In genomic region chr1:152779071-152779737, GRCm38 (mm10) we compare ENCODE assay signal across 8 mouse cellular contexts. TPM values are rescaled to one million over a fixed set of nuclear protein-coding genes. Genes with fewer than 3 reads are reported as not detected.
DNase-seq lines count a peak whose midpoint lies in the region; ATAC-seq lines count a peak whose summit lies in the region.

No protein-coding gene starts in this region.

- no peak overlapping the region for H3K4me3 ChIP-seq in limb, embryonic 13.5 days
- H3K4me3 ChIP-seq in midbrain, embryonic 15.5 days = no peak overlapping the region

- WGBS in limb, embryonic 13.5 days = 38% methylated on average over 10 of the region's 10 CpGs
- 35% methylated on average over 10 of the region's 10 CpGs for WGBS in midbrain, embryonic 15.5 days

- no peaks in the 10 kb centered on the region for H3K9me3 ChIP-seq in limb, embryonic 13.5 days
- H3K9me3 ChIP-seq in midbrain, embryonic 15.5 days = no peaks in the 10 kb centered on the region

- 0 out of 2 replicates have a peak, but pooled peaks have one; percentile 54 for ATAC-seq in limb, embryonic 13.5 days (ENCODE audit: low FRiP score, low read depth)
- ATAC-seq in midbrain, embryonic 15.5 days (replicated peaks) = 0 out of 2 replicates have a peak, but pooled peaks have one; percentile 42

- no peak overlapping the region for H3K27ac ChIP-seq in limb, embryonic 13.5 days
- no peak overlapping the region for H3K27ac ChIP-seq in midbrain, embryonic 15.5 days

- H3K4me1 ChIP-seq in limb, embryonic 13.5 days = no peaks in the 10 kb centered on the region
- no peaks in the 10 kb centered on the region for H3K4me1 ChIP-seq in midbrain, embryonic 15.5 days

- peaks cover 26% of the 10 kb centered on the region for H3K36me3 ChIP-seq in limb, embryonic 13.5 days
- H3K36me3 ChIP-seq in midbrain, embryonic 15.5 days (replicated peaks) = peaks cover 12% of the 10 kb centered on the region; the same call in 1 of the 2 replicates

- H3K4me2 ChIP-seq in limb, embryonic 13.5 days (replicated peaks) = no peak overlapping the region
- no peak overlapping the region for H3K4me2 ChIP-seq in midbrain, embryonic 15.5 days

- H3K27me3 ChIP-seq in limb, embryonic 13.5 days = no peaks in the 10 kb centered on the region
- H3K27me3 ChIP-seq in midbrain, embryonic 15.5 days (replicated peaks) = no peaks in the 10 kb centered on the region

- H3K9ac ChIP-seq in limb, embryonic 13.5 days = no peak overlapping the region
- H3K9ac ChIP-seq in midbrain, embryonic 15.5 days = no peak overlapping the region

- peak; percentile 61 for DNase-seq in 3134 (ENCODE audit: extremely low read depth, insufficient read length, low spot score)
- peak; percentile 75 for DNase-seq in adipocyte (ENCODE audit: low spot score)
- DNase-seq in embryo, embryonic 10 days (ENCODE audit: low spot score) = peak; percentile 80
- peak; percentile 84 to 89 for DNase-seq in heart, adult 18-20 months
- DNase-seq in kidney, adult 8-10 months = peak; percentile 60 to 79
- peak; percentile 72 to 90 for DNase-seq in spleen, postnatal 4 days (ENCODE audit: low spot score in 2 of 2)

RNA-seq across cellular contexts. Expression of gene Arpc5, which starts 12.9 kb away (rescaled TPM):
- total RNA-seq in heart, adult 18-20 months (2021) = 10 to 100 TPM; 26.2 to 29.7 TPM
- polyA plus RNA-seq in limb, embryonic 13.5 days (2015; fragmentation: Nextera tagmentation; extraction: Ambion mirVana) = 210 and 213 TPM in 2 replicates
- 333 and 344 TPM in 2 replicates for polyA plus RNA-seq in midbrain, embryonic 15.5 days (2015; fragmentation: Nextera tagmentation; extraction: Ambion mirVana)

RNA-seq across cellular contexts. Expression of gene Rgl1, which starts 13.1 kb away (rescaled TPM):
- total RNA-seq in heart, adult 18-20 months (2021) = 10 to 100 TPM; 23.5 to 25.8 TPM
- polyA plus RNA-seq in limb, embryonic 13.5 days (2015; fragmentation: Nextera tagmentation; extraction: Ambion mirVana) = 36.4 and 41.7 TPM in 2 replicates
- polyA plus RNA-seq in midbrain, embryonic 15.5 days (2015; fragmentation: Nextera tagmentation; extraction: Ambion mirVana) = 14.9 and 15.7 TPM in 2 replicates

RNA-seq across cellular contexts. Expression of gene Ncf2, which starts 20.8 kb away (rescaled TPM):
- total RNA-seq in heart, adult 18-20 months (2021) = 1 to 10 TPM; 3.4 to 5.6 TPM
- 3.5 and 3.8 TPM in 2 replicates for polyA plus RNA-seq in limb, embryonic 13.5 days (2015; fragmentation: Nextera tagmentation; extraction: Ambion mirVana)
- polyA plus RNA-seq in midbrain, embryonic 15.5 days (2015; fragmentation: Nextera tagmentation; extraction: Ambion mirVana) = 2.2 and 2.6 TPM in 2 replicates

RNA-seq across cellular contexts. Expression of gene Apobec4, which starts 28.9 kb away (rescaled TPM):
- total RNA-seq in heart, adult 18-20 months (2021) = not detected
- polyA plus RNA-seq in limb, embryonic 13.5 days (2015; fragmentation: Nextera tagmentation; extraction: Ambion mirVana) = not detected in 2 replicates
- 0.24 TPM in 1 of 2 replicates, not detected in the other for polyA plus RNA-seq in midbrain, embryonic 15.5 days (2015; fragmentation: Nextera tagmentation; extraction: Ambion mirVana)
